Mouse (Mus musculus) testis, postnatal 10 days (tissue): ENCODE data around the gene Rps16.
"Not testable (repeated sequence)": the region's sequence is repeated elsewhere in the genome, so short reads cannot be mapped to it uniquely, and the experiment has no call there.

Experiments
- DNase-seq: peaks from one replicate; pipeline ENCODE4 v3.0.0; 2021; ENCODE audit warnings: low spot score

The Rps16 gene

DNA sequence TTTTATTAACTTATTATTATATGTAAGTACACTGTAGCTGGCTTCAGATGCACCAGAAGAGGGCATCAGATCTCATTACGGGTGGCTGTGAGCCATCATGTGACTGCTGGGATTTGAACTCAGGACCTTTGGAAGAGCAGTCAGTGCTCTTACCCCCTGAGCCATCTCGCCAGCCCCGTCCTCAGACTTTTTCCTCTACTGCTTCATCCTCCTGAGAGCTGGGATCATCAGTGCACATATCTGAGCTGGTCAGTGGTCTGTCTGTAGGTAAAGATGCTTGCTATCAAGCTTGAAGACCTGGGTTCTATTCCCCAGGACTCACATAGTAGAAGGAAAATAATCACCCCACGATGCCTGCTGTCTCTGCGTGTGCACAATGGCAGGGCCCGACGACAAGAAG is 36.9 kb downstream of the Rps16 start:
- not testable (repeated sequence) for DNase-seq

GRCm38 (mm10) chr7:28390331-28390730 is 39.9 kb downstream of the Rps16 start:
- DNase-seq = no peak

- DNase-seq = peak; percentile 95
Measured at GRCm38 (mm10) chr7:28392429-28393271, 42.2 kb downstream of the Rps16 start, which contains the start of the genes Med29 and Paf1. Med29 (minus strand) TSS chr7:28392708. Paf1 (plus strand) TSS chr7:28392951.

DNA sequence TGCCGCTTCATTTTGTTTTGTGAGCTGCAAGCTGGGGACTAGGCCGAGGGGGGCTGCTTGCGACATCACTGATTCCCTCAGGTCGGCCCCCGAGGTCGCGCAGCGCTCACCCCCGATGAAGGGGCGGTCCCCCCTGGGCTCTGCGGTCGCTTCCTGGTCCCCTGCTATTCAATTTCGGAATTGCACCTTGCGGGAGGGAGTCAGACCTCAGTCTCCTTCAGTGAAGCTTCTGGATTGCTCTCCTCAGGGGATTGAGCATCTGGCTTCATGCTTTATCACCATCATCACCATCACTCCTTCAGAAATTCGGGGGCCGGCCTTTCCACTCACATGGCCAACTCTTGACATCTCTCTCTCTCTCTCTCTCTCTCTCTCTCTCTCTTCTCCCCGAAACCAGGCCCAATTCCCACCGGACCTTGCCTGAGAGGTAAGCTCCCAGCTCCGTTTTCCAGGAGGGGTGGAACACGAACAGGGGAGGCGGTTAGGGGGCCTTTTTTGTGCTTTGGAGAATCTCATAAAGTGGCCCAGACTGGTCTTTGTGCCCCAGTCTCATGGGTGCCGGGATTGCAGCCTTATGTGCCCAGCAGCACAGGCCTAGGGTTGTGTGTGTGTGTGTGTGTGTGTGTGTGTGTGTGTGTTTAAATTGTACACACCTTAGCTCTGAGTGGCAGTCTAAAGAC is 43.0 kb downstream of the Rps16 start:
- DNase-seq = no peak

GRCm38 (mm10) chr7:28395425-28395824 is 45.0 kb downstream of the Rps16 start:
- DNase-seq = no peak

GRCm38 (mm10) chr7:28398000-28398399 is 47.5 kb downstream of the Rps16 start:
- DNase-seq = peak; percentile 65

GRCm38 (mm10) chr7:28398696-28399340 is 48.4 kb downstream of the Rps16 start:
- no peak for DNase-seq

DNA sequence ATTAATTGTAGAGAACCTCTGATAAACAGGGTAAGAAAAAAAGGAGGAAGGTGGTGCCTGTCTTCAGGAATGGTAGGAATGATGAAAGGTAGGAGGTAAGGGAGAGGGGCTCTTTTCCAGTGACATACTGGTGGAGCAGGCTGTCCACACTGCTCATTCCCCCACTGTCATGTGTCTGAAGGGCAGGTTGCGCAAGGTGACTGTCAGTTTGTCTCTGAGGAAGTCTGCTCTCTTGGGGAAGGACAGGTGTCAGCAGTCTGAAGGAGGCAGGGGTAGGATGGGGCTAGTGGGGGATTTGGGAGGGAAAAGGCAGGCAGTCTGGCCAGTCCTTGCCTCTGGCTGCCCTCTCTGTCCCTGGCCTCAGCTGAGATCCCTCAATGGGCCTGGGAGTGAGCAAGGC is 50.6 kb downstream of the Rps16 start:
- no peak for DNase-seq

DNA sequence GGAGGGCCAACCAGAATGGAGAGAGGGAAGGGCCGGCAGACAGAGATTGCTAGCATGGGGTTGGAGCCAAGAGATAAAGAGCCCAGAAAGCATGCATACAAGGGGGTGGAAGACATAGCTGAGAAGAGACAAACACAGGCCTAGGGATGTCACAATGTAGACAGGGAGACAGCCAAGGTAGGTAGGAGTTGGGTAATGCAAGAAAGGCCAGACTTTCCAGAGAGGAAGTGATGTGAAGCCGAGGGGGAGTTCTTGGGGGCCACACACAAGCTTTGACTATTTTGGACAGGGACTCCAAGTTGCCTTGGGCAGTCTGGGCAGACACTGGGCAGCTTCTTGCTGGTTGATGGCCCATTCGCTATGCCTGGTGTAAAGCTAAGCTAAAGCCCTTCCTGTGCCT is 51.5 kb downstream of the Rps16 start:
- no peak for DNase-seq
